ENCODE assay signal across 18 mouse cellular contexts in the genomic region with DNA sequence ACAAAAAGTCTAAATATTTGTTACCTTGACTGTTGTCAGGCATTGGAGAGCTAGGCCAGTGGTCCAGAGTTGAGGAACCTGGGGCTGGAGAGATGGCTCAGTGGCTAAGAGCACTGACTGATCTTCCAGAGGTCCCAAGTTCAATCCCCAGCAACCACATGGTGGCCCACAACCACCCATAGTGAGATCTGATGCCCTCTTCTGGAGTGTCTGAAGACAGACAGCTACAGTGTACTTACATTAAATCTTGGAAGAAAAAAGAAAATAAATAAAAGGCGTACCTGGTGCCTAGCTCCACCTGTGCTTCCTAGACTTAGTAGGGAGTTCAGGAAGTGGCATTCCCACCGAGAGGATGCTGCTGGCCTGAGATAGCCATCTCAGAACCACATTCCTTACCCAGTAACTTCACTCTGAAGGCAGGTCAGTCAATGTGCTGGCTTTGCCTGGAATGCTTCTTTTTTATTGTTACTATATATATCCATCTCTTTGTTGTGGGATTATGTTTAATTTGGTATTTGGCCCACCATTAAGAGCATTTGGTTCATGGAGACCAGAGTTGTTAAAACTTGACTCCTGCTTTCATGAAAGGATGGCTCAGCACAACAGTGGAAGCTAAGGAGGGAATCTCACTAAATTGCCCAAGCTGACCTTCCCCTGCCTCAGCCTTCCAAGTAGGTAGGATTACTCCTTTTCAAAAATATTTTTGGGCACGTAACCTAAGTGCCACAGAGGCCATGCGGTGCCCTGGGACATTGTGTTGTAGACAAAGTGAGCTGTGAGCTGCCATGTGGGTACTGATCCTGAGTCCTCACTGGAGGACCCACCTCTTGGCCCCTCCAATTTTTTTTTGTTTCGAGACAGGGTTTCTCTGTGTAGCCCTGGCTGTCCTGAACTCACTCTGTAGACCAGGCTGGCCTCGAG. TPM values are rescaled to one million over a fixed set of nuclear protein-coding genes. Genes with fewer than 3 reads are reported as not detected.
DNase-seq lines count a peak whose midpoint lies in the region; ATAC-seq and TF ChIP-seq lines count a peak whose summit lies in the region.
"Had no signal": no experiment of that assay in that cellular context is flagged by ENCODE, and none has a peak within 500 bp of the region (broad histone marks: within the 10 kb centered on the region; RNA-seq: fewer than 3 reads in every experiment).

No protein-coding gene starts in this region.

- intact Hi-C loops in gastrocnemius, postnatal 14 days (cut with DNase I; ENCODE audit: low total_unique reads): no loop called here

- peaks cover 22% of the 10 kb centered on the region for H3K4me1 ChIP-seq in kidney, embryonic 15.5 days
- H3K4me1 ChIP-seq in MEL (ENCODE audit: control insufficient read depth in 1 of 2, insufficient read depth in 2 of 2, low read length in 2 of 2): peaks cover 0 to 18% of the 10 kb centered on the region in 2 experiments; a peak in 2 of 4 replicates
- H3K4me1 ChIP-seq in liver, embryonic 13.5 days (replicated peaks): peaks cover 28% of the 10 kb centered on the region
- H3K4me1 ChIP-seq in forebrain, embryonic 11.5 days (replicated peaks; ENCODE audit: control insufficient read depth, insufficient read depth, low read length): 0 out of 2 replicates have a peak, but pooled peaks cover 2% of the 10 kb centered on the region

- TF ChIP-seq RAD21 in MEL (IDR thresholded peaks at IDR 0.05; ENCODE audit: low read depth, low read length): no peak

- 0 out of 2 replicates have a peak overlapping the region, but pooled peaks have one; percentile 42 for H3K27ac ChIP-seq in kidney, embryonic 15.5 days
- H3K27ac ChIP-seq in MEL (ENCODE audit: control insufficient read depth, low read depth, low read length): peak overlapping the region; percentile 15; the same call in 1 of the 2 replicates
- H3K27ac ChIP-seq in liver, embryonic 13.5 days: no peak overlapping the region
- H3K27ac ChIP-seq in forebrain, embryonic 11.5 days (ENCODE audit: low read depth, low read length): no peak overlapping the region
- H3K27ac ChIP-seq: embryonic facial prominence, embryonic 13.5 days; heart, embryonic 13.5 days; hindbrain, embryonic 12.5 days; macrophage; neural tube, embryonic 12.5 days had no signal

- no peak for TF ChIP-seq EP300 in MEL (IDR thresholded peaks at IDR 0.05; ENCODE audit: low read depth in 1 of 2, low read length in 2 of 2)

- H3K4me3 ChIP-seq in kidney, embryonic 15.5 days (replicated peaks): no peak overlapping the region
- no peak overlapping the region for H3K4me3 ChIP-seq in MEL (ENCODE audit: control insufficient read depth in 1 of 2, insufficient read depth in 1 of 2, low read depth in 2 of 2, low read length in 2 of 2)
- H3K4me3 ChIP-seq in liver, embryonic 13.5 days (replicated peaks): no peak overlapping the region
- H3K4me3 ChIP-seq in forebrain, embryonic 11.5 days (ENCODE audit: low read depth, low read length): no peak overlapping the region
- H3K4me3 ChIP-seq: embryonic facial prominence, embryonic 13.5 days; heart, embryonic 13.5 days; hindbrain, embryonic 12.5 days; neural tube, embryonic 12.5 days had no signal

- H3K36me3 ChIP-seq in kidney, embryonic 15.5 days: peaks cover 64% of the 10 kb centered on the region
- H3K36me3 ChIP-seq in MEL (ENCODE audit: control insufficient read depth in 1 of 2, insufficient read depth in 2 of 2, low read length in 2 of 2): peaks cover 16 to 17% of the 10 kb centered on the region in 2 experiments
- H3K36me3 ChIP-seq in liver, embryonic 13.5 days: peaks cover 55% of the 10 kb centered on the region
- H3K36me3 ChIP-seq in forebrain, embryonic 11.5 days (ENCODE audit: control insufficient read depth, insufficient read depth, low read length): peaks cover 34% of the 10 kb centered on the region

- H3K79me2 ChIP-seq in MEL (ENCODE audit: control insufficient read depth, insufficient read depth, low read length, poor library complexity): peaks cover 25% of the 10 kb centered on the region

- peak in 1 of 2 experiments; percentile 55; a peak in 2 of 4 replicates for TF ChIP-seq POLR2A in MEL (IDR thresholded peaks at IDR 0.05; ENCODE audit: control insufficient read depth in 1 of 2, insufficient read depth in 1 of 2, low read depth in 1 of 2, low read length in 2 of 2, poor library complexity in 1 of 2)

- no peak overlapping the region for H3K4me2 ChIP-seq in kidney, embryonic 15.5 days
- no peak overlapping the region for H3K4me2 ChIP-seq in liver, embryonic 13.5 days
- H3K4me2 ChIP-seq in forebrain, embryonic 11.5 days (ENCODE audit: low read depth, low read length, severe bottlenecking): no peak overlapping the region
- H3K4me2 ChIP-seq: embryonic facial prominence, embryonic 13.5 days; heart, embryonic 13.5 days; hindbrain, embryonic 12.5 days; neural tube, embryonic 12.5 days had no signal

- no peaks in the 10 kb centered on the region for H3K27me3 ChIP-seq in kidney, embryonic 15.5 days
- H3K27me3 ChIP-seq in MEL (ENCODE audit: control insufficient read depth in 1 of 2, insufficient read depth in 2 of 2, low read length in 2 of 2): no peaks in the 10 kb centered on the region
- H3K27me3 ChIP-seq in liver, embryonic 13.5 days: no peaks in the 10 kb centered on the region
- H3K27me3 ChIP-seq in forebrain, embryonic 11.5 days (ENCODE audit: control insufficient read depth, insufficient read depth, low read length): no peaks in the 10 kb centered on the region
- H3K27me3 ChIP-seq: embryonic facial prominence, embryonic 13.5 days; heart, embryonic 13.5 days; hindbrain, embryonic 12.5 days; neural tube, embryonic 12.5 days had no signal

- peak in 2 of 3 experiments; percentile 8 to 17; a peak in 1 of 6 replicates for TF ChIP-seq CTCF in MEL (IDR thresholded peaks at IDR 0.05 in 2 of 3, conservative IDR thresholded peaks at IDR 0.05 in 1 of 3; ENCODE audit: control insufficient read depth in 1 of 3, insufficient read depth in 1 of 3, low read depth in 2 of 3, low read length in 3 of 3, poor library complexity in 1 of 3, severe bottlenecking in 1 of 3)

- no peak for DNase-seq in kidney, postnatal 4 days
- DNase-seq in 416B (ENCODE audit: low read depth) (peak; percentile 46), MEL (ENCODE audit: low read depth, low spot score) (peak; percentile 68)
- no peak for DNase-seq in liver, embryonic 13.5 days
- no peak for DNase-seq in gastrocnemius, postnatal 14 days
- DNase-seq in forebrain, embryonic 11.5 days (ENCODE audit: low spot score): no peak
- DNase-seq: adrenal gland, postnatal 25 days; cerebellum, postnatal 14 days; gastrocnemius, postnatal 36 days; kidney, adult 18-20 months; kidney, postnatal 36 days; midbrain, embryonic 14.5 days had no signal

- no peaks in the 10 kb centered on the region for H3K9me3 ChIP-seq in kidney, embryonic 15.5 days (replicated peaks)
- no peaks in the 10 kb centered on the region for H3K9me3 ChIP-seq in MEL (replicated peaks; ENCODE audit: insufficient read depth, low read length)
- no peaks in the 10 kb centered on the region for H3K9me3 ChIP-seq in liver, embryonic 13.5 days (replicated peaks)
- H3K9me3 ChIP-seq in forebrain, embryonic 11.5 days (ENCODE audit: control insufficient read depth, low read length): no peaks in the 10 kb centered on the region
- H3K9me3 ChIP-seq: embryonic facial prominence, embryonic 13.5 days; heart, embryonic 13.5 days; hindbrain, embryonic 12.5 days; neural tube, embryonic 12.5 days had no signal

- WGBS in kidney, embryonic 15.5 days: 75% methylated on average over 6 of the region's 6 CpGs
- WGBS in liver, embryonic 13.5 days (ENCODE audit: insufficient replicate concordance): 53% methylated on average over 6 of the region's 6 CpGs
- 78% methylated on average over 6 of the region's 6 CpGs for WGBS in forebrain, embryonic 11.5 days

- H3K9ac ChIP-seq in kidney, embryonic 15.5 days: no peak overlapping the region
- no peak overlapping the region for H3K9ac ChIP-seq in MEL (ENCODE audit: control insufficient read depth, low read depth, low read length, poor library complexity, severe bottlenecking)
- no peak overlapping the region for H3K9ac ChIP-seq in liver, embryonic 13.5 days
- H3K9ac ChIP-seq in forebrain, embryonic 11.5 days (ENCODE audit: low read length): no peak overlapping the region
- H3K9ac ChIP-seq: embryonic facial prominence, embryonic 13.5 days; heart, embryonic 13.5 days; hindbrain, embryonic 12.5 days; neural tube, embryonic 12.5 days had no signal

- ATAC-seq in kidney, embryonic 15.5 days (replicated peaks; ENCODE audit: low FRiP score): no peak; the same call in 1 of the 2 replicates
- 0 out of 2 replicates have a peak, but pooled peaks have one; percentile 9 for ATAC-seq in liver, embryonic 13.5 days (ENCODE audit: low read depth)
- no peak for ATAC-seq in forebrain, embryonic 11.5 days (replicated peaks; ENCODE audit: low FRiP score)

RNA-seq across cellular contexts. Expression of a gene that starts 6.5 kb away (rescaled TPM):
- 1,027 and 1,077 TPM in 2 replicates for polyA plus RNA-seq in kidney, embryonic 15.5 days (2015; fragmentation: Nextera tagmentation; extraction: Ambion mirVana)
- 4,560 and 5,186 TPM in 2 replicates for total RNA-seq in MEL (2012; rRNA removed)
- 1,000 to 10,000 TPM; 1,132 to 1,156 TPM for polyA plus RNA-seq in MEL (2012; ENCODE audit: insufficient read depth in 1 of 2, insufficient read length in 2 of 2, low read depth in 1 of 2, low replicate concordance in 2 of 2, missing spikeins in 1 of 2)
- 877 and 919 TPM in 2 replicates for polyA plus RNA-seq in liver, embryonic 13.5 days (2015; fragmentation: Nextera tagmentation; extraction: Ambion mirVana)
- total RNA-seq in gastrocnemius, postnatal 14 days (2021): 100 to 1,000 TPM; 786 to 929 TPM
- 797 and 841 TPM in 2 replicates for polyA plus RNA-seq in forebrain, embryonic 11.5 days (2014; fragmentation: Nextera tagmentation; extraction: Ambion mirVana)

RNA-seq across cellular contexts. Expression of a gene that starts 15.8 kb away (rescaled TPM):
- 2.9 and 3.5 TPM in 2 replicates for polyA plus RNA-seq in kidney, embryonic 15.5 days (2015; fragmentation: Nextera tagmentation; extraction: Ambion mirVana)
- 4.1 and 5.3 TPM in 2 replicates for total RNA-seq in MEL (2012; rRNA removed)
- polyA plus RNA-seq in MEL (2012; ENCODE audit: insufficient read depth in 1 of 2, insufficient read length in 2 of 2, low read depth in 1 of 2, low replicate concordance in 2 of 2, missing spikeins in 1 of 2): 10 to 100 TPM in 1 of 2 experiments, not detected in 1; 13.8 TPM
- polyA plus RNA-seq in liver, embryonic 13.5 days (2015; fragmentation: Nextera tagmentation; extraction: Ambion mirVana): 1.2 and 1.3 TPM in 2 replicates
- under 1 TPM; 0.91 to 0.96 TPM for total RNA-seq in gastrocnemius, postnatal 14 days (2021)
- polyA plus RNA-seq in forebrain, embryonic 11.5 days (2014; fragmentation: Nextera tagmentation; extraction: Ambion mirVana): 16.0 and 17.4 TPM in 2 replicates

RNA-seq across cellular contexts. Expression of a gene that starts 23.0 kb away (rescaled TPM):
- not detected in 2 replicates for polyA plus RNA-seq in kidney, embryonic 15.5 days (2015; fragmentation: Nextera tagmentation; extraction: Ambion mirVana)
- total RNA-seq in MEL (2012; rRNA removed): 0.31 and 0.62 TPM in 2 replicates
- 1 to 10 TPM in 1 of 2 experiments, not detected in 1; 1.3 TPM for polyA plus RNA-seq in MEL (2012; ENCODE audit: insufficient read depth in 1 of 2, insufficient read length in 2 of 2, low read depth in 1 of 2, low replicate concordance in 2 of 2, missing spikeins in 1 of 2)
- not detected in 2 replicates for polyA plus RNA-seq in liver, embryonic 13.5 days (2015; fragmentation: Nextera tagmentation; extraction: Ambion mirVana)
- total RNA-seq in gastrocnemius, postnatal 14 days (2021): not detected
- polyA plus RNA-seq in forebrain, embryonic 11.5 days (2014; fragmentation: Nextera tagmentation; extraction: Ambion mirVana): not detected in 2 replicates
- total RNA-seq: adrenal gland, postnatal 25 days; gastrocnemius, postnatal 36 days had no signal
- polyA plus RNA-seq: embryonic facial prominence, embryonic 13.5 days; heart, embryonic 13.5 days; hindbrain, embryonic 12.5 days; midbrain, embryonic 14.5 days; neural tube, embryonic 12.5 days had no signal

RNA-seq across cellular contexts. Expression of a gene that starts 24.0 kb away (rescaled TPM):
- 5.2 and 6.6 TPM in 2 replicates for polyA plus RNA-seq in kidney, embryonic 15.5 days (2015; fragmentation: Nextera tagmentation; extraction: Ambion mirVana)
- total RNA-seq in MEL (2012; rRNA removed): 12.1 and 13.6 TPM in 2 replicates
- 10 to 100 TPM in 1 of 2 experiments, not detected in 1; 22.6 TPM for polyA plus RNA-seq in MEL (2012; ENCODE audit: insufficient read depth in 1 of 2, insufficient read length in 2 of 2, low read depth in 1 of 2, low replicate concordance in 2 of 2, missing spikeins in 1 of 2)
- polyA plus RNA-seq in liver, embryonic 13.5 days (2015; fragmentation: Nextera tagmentation; extraction: Ambion mirVana): 5.5 and 5.6 TPM in 2 replicates
- 1 to 10 TPM; 3.3 to 3.6 TPM for total RNA-seq in gastrocnemius, postnatal 14 days (2021)
- 4.1 and 6.5 TPM in 2 replicates for polyA plus RNA-seq in forebrain, embryonic 11.5 days (2014; fragmentation: Nextera tagmentation; extraction: Ambion mirVana)

RNA-seq across cellular contexts. Expression of a gene that starts 32.9 kb away (rescaled TPM):
- 75.6 and 76.0 TPM in 2 replicates for polyA plus RNA-seq in kidney, embryonic 15.5 days (2015; fragmentation: Nextera tagmentation; extraction: Ambion mirVana)
- 32.6 and 36.7 TPM in 2 replicates for total RNA-seq in MEL (2012; rRNA removed)
- polyA plus RNA-seq in MEL (2012; ENCODE audit: insufficient read depth in 1 of 2, insufficient read length in 2 of 2, low read depth in 1 of 2, low replicate concordance in 2 of 2, missing spikeins in 1 of 2): 10 to 100 TPM in 1 of 2 experiments, not detected in 1; 45.1 TPM
- 35.8 and 43.1 TPM in 2 replicates for polyA plus RNA-seq in liver, embryonic 13.5 days (2015; fragmentation: Nextera tagmentation; extraction: Ambion mirVana)
- 1 to 10 TPM; 1.6 to 1.8 TPM for total RNA-seq in gastrocnemius, postnatal 14 days (2021)
- 111 and 116 TPM in 2 replicates for polyA plus RNA-seq in forebrain, embryonic 11.5 days (2014; fragmentation: Nextera tagmentation; extraction: Ambion mirVana)

Comparison
In these comparisons a context has a peak if more than half of its experiments do, and no peak if none do; other contexts are left out.
1. H3K27ac ChIP-seq: peak in kidney, embryonic 15.5 days (single experiment) and MEL (single experiment); none in liver, embryonic 13.5 days (single experiment) and forebrain, embryonic 11.5 days (single experiment).
2. DNase-seq: peak in 416B (single experiment) and MEL (single experiment); none in kidney, postnatal 4 days (0 of 2), liver, embryonic 13.5 days (single experiment), gastrocnemius, postnatal 14 days (single experiment) and forebrain, embryonic 11.5 days (single experiment).